Mouse (Mus musculus) ES-E14 (cell line): ENCODE measurements at regions not wholly inside any gene's neighbourhood (a gene's known extent, or its start where the extent isn't known, plus 50 kb on each side); places are given as distances from the start of the nearest gene placed in this dataset.

Source experiments
- CHD2 ChIP-seq: IDR thresholded peaks from 2 replicates; pipeline ENCODE4 v1.6.1; 2014; ENCODE audit warnings: mild to moderate bottlenecking, low read depth, low read length, inconsistent platforms
- HCFC1 ChIP-seq: IDR thresholded peaks from 2 replicates; pipeline ENCODE4 v1.6.1; 2012; ENCODE audit warnings: low read length, inconsistent platforms, borderline replicate concordance; ENCODE audit not compliant: insufficient read depth
- ZNF384 ChIP-seq: IDR thresholded peaks from 2 replicates; pipeline ENCODE4 v1.6.1; 2012; ENCODE audit warnings: low read depth, low read length, inconsistent platforms

- TF ChIP-seq CHD2 (no peak), ZNF384 (no peak), HCFC1 (no peak)
Measured at GRCm38 (mm10) chr13:99739420-99739819, 161.5 kb downstream of the Cartpt start.
